24 mouse cellular contexts compared by ENCODE assay signal in the genomic region with DNA sequence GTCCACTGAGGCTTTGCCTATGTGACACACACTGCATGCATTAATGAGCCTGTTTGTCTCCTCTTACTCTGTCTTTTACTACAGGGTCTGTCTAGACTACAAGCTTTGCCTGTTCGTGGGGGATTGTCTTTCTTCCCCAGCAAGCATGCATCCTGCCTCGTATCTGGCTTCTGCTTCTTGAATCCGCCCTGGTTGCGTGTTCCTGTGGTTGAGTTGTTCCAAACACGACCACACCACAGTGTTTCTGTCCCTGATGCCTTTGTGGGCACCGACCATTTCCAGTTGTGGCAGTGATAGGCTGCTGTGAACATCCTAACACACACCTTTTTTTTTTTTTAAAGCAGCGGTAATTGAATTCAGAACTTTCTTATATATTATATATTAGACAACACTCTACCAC. TPM values are rescaled to one million over a fixed set of nuclear protein-coding genes. Genes with fewer than 3 reads are reported as not detected.
DNase-seq lines count a peak whose midpoint lies in the region; ATAC-seq and TF ChIP-seq lines count a peak whose summit lies in the region.
"Had no signal": no experiment of that assay in that cellular context is flagged by ENCODE, and none has a peak within 500 bp of the region (broad histone marks: within the 10 kb centered on the region; RNA-seq: fewer than 3 reads in every experiment).

No protein-coding gene starts in this region.

- TF ChIP-seq CTCF in CH12.LX (conservative IDR thresholded peaks at IDR 0.05 in 1 of 2, IDR thresholded peaks at IDR 0.05 in 1 of 2; ENCODE audit: low read depth in 2 of 2, low read length in 2 of 2): no peak
- no peak for TF ChIP-seq CTCF in midbrain, postnatal 0 days (IDR thresholded peaks at IDR 0.05)

- no peaks in the 10 kb centered on the region for H3K27me3 ChIP-seq in heart, embryonic 13.5 days (replicated peaks)
- H3K27me3 ChIP-seq in heart, embryonic 10.5 days (ENCODE audit: insufficient read depth, poor library complexity, severe bottlenecking): no peaks in the 10 kb centered on the region
- H3K27me3 ChIP-seq in CH12.LX (replicated peaks): no peaks in the 10 kb centered on the region
- H3K27me3 ChIP-seq in embryonic facial prominence, embryonic 15.5 days: no peaks in the 10 kb centered on the region
- no peaks in the 10 kb centered on the region for H3K27me3 ChIP-seq in midbrain, postnatal 0 days (ENCODE audit: insufficient read depth, low read length)
- H3K27me3 ChIP-seq: hindbrain, embryonic 13.5 days had no signal

- H3K79me2 ChIP-seq in CH12.LX (replicated peaks; ENCODE audit: control insufficient read depth, extremely low read depth, insufficient read depth, poor library complexity, severe bottlenecking): no peaks in the 10 kb centered on the region

- in situ Hi-C loops in CH12.LX (cut with MboI; ENCODE audit: low pct_ligation_motif_present, low pct_unique_long_range_greater_than_20kb, low sequenced_read_pairs): no loop called here

- peaks cover 43% of the 10 kb centered on the region for H3K36me3 ChIP-seq in heart, embryonic 13.5 days
- peaks cover 52% of the 10 kb centered on the region for H3K36me3 ChIP-seq in heart, embryonic 10.5 days
- H3K36me3 ChIP-seq in CH12.LX (replicated peaks in 1 of 2; ENCODE audit: control insufficient read depth in 1 of 2, insufficient read depth in 1 of 2, low read length in 1 of 2): no peaks in the 10 kb centered on the region
- H3K36me3 ChIP-seq in embryonic facial prominence, embryonic 15.5 days: no peaks in the 10 kb centered on the region; the same call in 1 of the 2 replicates
- no peaks in the 10 kb centered on the region for H3K36me3 ChIP-seq in midbrain, postnatal 0 days (ENCODE audit: insufficient read depth, low read length)
- H3K36me3 ChIP-seq: G1E; hindbrain, embryonic 13.5 days had no signal

- H3K9me3 ChIP-seq in heart, embryonic 13.5 days: no peaks in the 10 kb centered on the region
- no peaks in the 10 kb centered on the region for H3K9me3 ChIP-seq in heart, embryonic 10.5 days
- no peaks in the 10 kb centered on the region for H3K9me3 ChIP-seq in CH12.LX (replicated peaks; ENCODE audit: low read length)
- no peaks in the 10 kb centered on the region for H3K9me3 ChIP-seq in embryonic facial prominence, embryonic 15.5 days (replicated peaks)
- H3K9me3 ChIP-seq in midbrain, postnatal 0 days (ENCODE audit: low read length): no peaks in the 10 kb centered on the region
- H3K9me3 ChIP-seq: G1E; hindbrain, embryonic 13.5 days had no signal

- TF ChIP-seq POLR2A in CH12.LX (IDR thresholded peaks at IDR 0.05; ENCODE audit: low read depth, low read length): no peak

- TF ChIP-seq EP300 in CH12.LX (IDR thresholded peaks at IDR 0.05; ENCODE audit: low read length): no peak

- no peak overlapping the region for H3K4me3 ChIP-seq in heart, embryonic 13.5 days
- no peak overlapping the region for H3K4me3 ChIP-seq in heart, embryonic 10.5 days
- no peak overlapping the region for H3K4me3 ChIP-seq in CH12.LX (replicated peaks in 1 of 3; ENCODE audit: low read depth in 2 of 3, low read length in 2 of 3, poor library complexity in 1 of 3)
- no peak overlapping the region for H3K4me3 ChIP-seq in embryonic facial prominence, embryonic 15.5 days (replicated peaks)
- H3K4me3 ChIP-seq in midbrain, postnatal 0 days (ENCODE audit: low read depth, low read length): no peak overlapping the region
- H3K4me3 ChIP-seq: hindbrain, embryonic 13.5 days had no signal

- dilution Hi-C loops in CH12.LX (cut with MboI; ENCODE audit: extremely low pct_ligation_motif_present, extremely low pct_unique_long_range_greater_than_20kb, low sequenced_read_pairs): no loop called here

- DNase-seq in heart, embryonic 10.5 days (ENCODE audit: low spot score): no peak
- no peak for DNase-seq in CH12.LX (ENCODE audit: extremely low read depth)
- DNase-seq in midbrain, postnatal 0 days (ENCODE audit: low spot score): no peak
- no peak for DNase-seq in urinary bladder, adult 18-20 months (ENCODE audit: low spot score in 2 of 2)
- DNase-seq: adrenal gland, adult 8-10 months; cerebellum, adult 11 months; cerebellum, postnatal 14 days; gastrocnemius, postnatal 36 days; heart, postnatal 4 days had no signal

- no peak for ATAC-seq in heart, embryonic 13.5 days (ENCODE audit: extremely low read depth, insufficient number of reproducible peaks, low FRiP score, low TSS enrichment)
- ATAC-seq in embryonic facial prominence, embryonic 15.5 days (ENCODE audit: insufficient number of reproducible peaks, low FRiP score, low TSS enrichment, low read depth): no peak
- 0 out of 2 replicates have a peak, but pooled peaks have one; percentile 24 for ATAC-seq in megakaryocyte, adult 5-6 weeks (ENCODE audit: poor library complexity, severe bottlenecking)
- ATAC-seq in midbrain, postnatal 0 days (ENCODE audit: low FRiP score): no peak
- ATAC-seq: forebrain, embryonic 14.5 days; hindbrain, postnatal 0 days had no signal

- WGBS in heart, embryonic 13.5 days: 81% methylated on average over 7 of the region's 7 CpGs
- 82% methylated on average over 7 of the region's 7 CpGs for WGBS in heart, embryonic 10.5 days
- WGBS in embryonic facial prominence, embryonic 15.5 days: 44% methylated on average over 7 of the region's 7 CpGs
- 78% methylated on average over 7 of the region's 7 CpGs for WGBS in midbrain, postnatal 0 days

- 0 out of 2 replicates have a peak overlapping the region, but pooled peaks have one; percentile 72 for H3K27ac ChIP-seq in heart, embryonic 13.5 days (replicated peaks)
- no peak overlapping the region for H3K27ac ChIP-seq in heart, embryonic 10.5 days
- H3K27ac ChIP-seq in CH12.LX (ENCODE audit: insufficient read depth, low read depth): no peak overlapping the region
- peak overlapping the region; percentile 68 for H3K27ac ChIP-seq in embryonic facial prominence, embryonic 15.5 days (replicated peaks)
- H3K27ac ChIP-seq in midbrain, postnatal 0 days (ENCODE audit: low read depth, low read length): no peak overlapping the region
- H3K27ac ChIP-seq: hindbrain, embryonic 13.5 days; hindbrain, postnatal 0 days had no signal

- no peak overlapping the region for H3K9ac ChIP-seq in heart, embryonic 13.5 days
- no peak overlapping the region for H3K9ac ChIP-seq in CH12.LX (ENCODE audit: insufficient read depth, low read depth)
- no peak overlapping the region for H3K9ac ChIP-seq in embryonic facial prominence, embryonic 15.5 days
- no peak overlapping the region for H3K9ac ChIP-seq in midbrain, postnatal 0 days (replicated peaks; ENCODE audit: low read length, poor library complexity, severe bottlenecking)
- H3K9ac ChIP-seq: hindbrain, embryonic 13.5 days had no signal

- H3K4me1 ChIP-seq in heart, embryonic 13.5 days: peaks cover 33% of the 10 kb centered on the region
- H3K4me1 ChIP-seq in heart, embryonic 10.5 days: peaks cover 9% of the 10 kb centered on the region
- peaks cover 3 to 5% of the 10 kb centered on the region in 2 experiments; a peak in 3 of 4 replicates for H3K4me1 ChIP-seq in CH12.LX (ENCODE audit: control insufficient read depth in 1 of 2, insufficient read depth in 2 of 2)
- peaks cover 27% of the 10 kb centered on the region for H3K4me1 ChIP-seq in embryonic facial prominence, embryonic 15.5 days
- H3K4me1 ChIP-seq in midbrain, postnatal 0 days (ENCODE audit: insufficient read depth, low read length): no peaks in the 10 kb centered on the region

- H3K4me2 ChIP-seq in heart, embryonic 13.5 days: no peak overlapping the region
- no peak overlapping the region for H3K4me2 ChIP-seq in CH12.LX (ENCODE audit: insufficient read depth, low read depth, poor library complexity, severe bottlenecking)
- 0 out of 2 replicates have a peak overlapping the region, but pooled peaks have one; percentile 10 for H3K4me2 ChIP-seq in embryonic facial prominence, embryonic 15.5 days (replicated peaks)
- H3K4me2 ChIP-seq in midbrain, postnatal 0 days (ENCODE audit: low read depth, low read length, poor library complexity, severe bottlenecking): no peak overlapping the region
- H3K4me2 ChIP-seq: hindbrain, embryonic 13.5 days had no signal

- no peak for TF ChIP-seq RAD21 in CH12.LX (IDR thresholded peaks at IDR 0.05; ENCODE audit: low read depth, low read length)

RNA-seq across cellular contexts. Expression of a gene that starts 23.0 kb away (rescaled TPM):
- polyA plus RNA-seq in heart, embryonic 13.5 days (2015; fragmentation: Nextera tagmentation; extraction: Ambion mirVana): 29.5 and 32.0 TPM in 2 replicates
- 31.2 and 37.7 TPM in 2 replicates for polyA plus RNA-seq in heart, embryonic 10.5 days (2016; fragmentation: Nextera tagmentation; extraction: Ambion mirVana)
- total RNA-seq in CH12.LX (2012; rRNA removed) (not detected in 2 replicates), CH12.LX (2014; rRNA removed) (not detected in 2 replicates)
- polyA plus RNA-seq in CH12.LX (2012; ENCODE audit: insufficient read length, low read depth): not detected in 2 replicates
- polyA plus RNA-seq in embryonic facial prominence, embryonic 15.5 days (2015; fragmentation: Nextera tagmentation; extraction: Ambion mirVana): 23.0 and 24.5 TPM in 2 replicates
- total RNA-seq in megakaryocyte, adult 5-6 weeks (2015): not detected in 2 replicates
- total RNA-seq in megakaryocyte, adult 5-6 weeks (2017): not detected in 2 replicates
- total RNA-seq in midbrain, postnatal 0 days (2014; rRNA removed): 1.3 and 4.3 TPM in 2 replicates
- 0.67 and 1.1 TPM in 2 replicates for polyA plus RNA-seq in midbrain, postnatal 0 days (2015; fragmentation: Nextera tagmentation; extraction: Ambion mirVana)
- polyA plus RNA-seq: G1E had no signal

RNA-seq across cellular contexts. Expression of a gene that starts 33.4 kb away (rescaled TPM):
- not detected in 2 replicates for polyA plus RNA-seq in heart, embryonic 13.5 days (2015; fragmentation: Nextera tagmentation; extraction: Ambion mirVana)
- not detected in 2 replicates for polyA plus RNA-seq in heart, embryonic 10.5 days (2016; fragmentation: Nextera tagmentation; extraction: Ambion mirVana)
- total RNA-seq in CH12.LX (2012; rRNA removed) (not detected in 2 replicates), CH12.LX (2014; rRNA removed) (not detected in 2 replicates)
- polyA plus RNA-seq in CH12.LX (2012; ENCODE audit: insufficient read length, low read depth): not detected in 2 replicates
- polyA plus RNA-seq in embryonic facial prominence, embryonic 15.5 days (2015; fragmentation: Nextera tagmentation; extraction: Ambion mirVana): not detected in 2 replicates
- not detected in 2 replicates for total RNA-seq in megakaryocyte, adult 5-6 weeks (2015)
- total RNA-seq in megakaryocyte, adult 5-6 weeks (2017): not detected in 2 replicates
- total RNA-seq in midbrain, postnatal 0 days (2014; rRNA removed): not detected in 2 replicates
- not detected in 2 replicates for polyA plus RNA-seq in midbrain, postnatal 0 days (2015; fragmentation: Nextera tagmentation; extraction: Ambion mirVana)
- total RNA-seq: adrenal gland, adult 8-10 months; adrenal gland, postnatal 4 days; G1E; gastrocnemius, adult 8-10 months; gastrocnemius, postnatal 36 days; heart, adult 18-20 months; heart, postnatal 4 days; hindbrain, postnatal 0 days had no signal
- polyA plus RNA-seq: brain, embryonic 14.5 days; cortical plate, adult 2 months; forebrain, embryonic 14.5 days; G1E; heart, embryonic 14.5 days; hindbrain, embryonic 13.5 days; hindbrain, postnatal 0 days; intestine, embryonic 14.5 days; kidney, embryonic 14.5 days had no signal

RNA-seq across cellular contexts. Expression of a gene that starts 39.6 kb away (rescaled TPM):
- polyA plus RNA-seq in heart, embryonic 13.5 days (2015; fragmentation: Nextera tagmentation; extraction: Ambion mirVana): 6.0 and 11.9 TPM in 2 replicates
- 4.9 and 6.8 TPM in 2 replicates for polyA plus RNA-seq in heart, embryonic 10.5 days (2016; fragmentation: Nextera tagmentation; extraction: Ambion mirVana)
- total RNA-seq in CH12.LX (2012; rRNA removed) (94.9 and 117 TPM in 2 replicates), CH12.LX (2014; rRNA removed) (185 and 224 TPM in 2 replicates)
- polyA plus RNA-seq in CH12.LX (2012; ENCODE audit: insufficient read length, low read depth): 21.6 and 21.7 TPM in 2 replicates
- 11.1 and 22.1 TPM in 2 replicates for polyA plus RNA-seq in embryonic facial prominence, embryonic 15.5 days (2015; fragmentation: Nextera tagmentation; extraction: Ambion mirVana)
- 53.0 and 66.6 TPM in 2 replicates for total RNA-seq in megakaryocyte, adult 5-6 weeks (2015)
- 5.4 and 6.9 TPM in 2 replicates for total RNA-seq in megakaryocyte, adult 5-6 weeks (2017)
- total RNA-seq in midbrain, postnatal 0 days (2014; rRNA removed): 26.8 and 46.4 TPM in 2 replicates
- 4.9 and 6.0 TPM in 2 replicates for polyA plus RNA-seq in midbrain, postnatal 0 days (2015; fragmentation: Nextera tagmentation; extraction: Ambion mirVana)

Comparison
In these comparisons a context has a peak if more than half of its experiments do, and no peak if none do; other contexts are left out.
1. H3K27ac ChIP-seq: peak in heart, embryonic 13.5 days (single experiment) and embryonic facial prominence, embryonic 15.5 days (single experiment); none in heart, embryonic 10.5 days (single experiment), CH12.LX (single experiment) and midbrain, postnatal 0 days (single experiment).
2. RNA of a gene that starts 23.0 kb away (polyA plus RNA-seq): 31.2 to 37.7 TPM in heart, embryonic 10.5 days, 29.5 to 32.0 TPM in heart, embryonic 13.5 days and 23.0 to 24.5 TPM in embryonic facial prominence, embryonic 15.5 days; 0.67 to 1.1 TPM in midbrain, postnatal 0 days and not detected in CH12.LX; every median in the first group is over 10 times any median in the second.